Mouse (Mus musculus): ENCODE results near the gene Cbx2.

DNA sequence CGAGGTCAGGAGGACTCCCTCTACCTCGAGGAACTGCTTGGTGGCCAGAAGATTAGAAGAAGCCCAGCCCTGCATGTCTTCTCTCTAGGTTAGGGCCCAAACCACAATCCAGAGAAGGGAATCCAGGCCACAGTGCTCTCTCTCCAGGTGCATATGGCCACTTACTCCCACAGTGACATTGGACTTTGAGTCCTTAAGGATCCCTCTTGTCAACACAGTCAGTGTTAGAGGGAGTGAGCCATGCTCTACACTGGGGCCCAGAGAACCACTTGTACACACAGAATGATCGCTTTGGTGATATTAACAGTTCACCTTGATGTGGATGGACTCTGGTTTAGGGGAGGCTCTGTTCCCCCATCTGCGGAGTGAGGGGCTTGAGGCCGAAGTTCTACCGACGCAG, 49.5 kb downstream of the Cbx2 start:
- TF ChIP-seq CTCF (IDR thresholded peaks at IDR 0.05; ENCODE audit: control insufficient read depth, insufficient read depth, insufficient read length) (no peak), MAX (IDR thresholded peaks at IDR 0.05) (no peak), USF1 (IDR thresholded peaks at IDR 0.05; ENCODE audit: low read depth) (no peak), FOSL1 (IDR thresholded peaks at IDR 0.05; ENCODE audit: insufficient read depth, low read length, poor library complexity, severe bottlenecking) (no peak), MYOD1 (IDR thresholded peaks at IDR 0.05; ENCODE audit: control insufficient read depth, insufficient read length, low read depth) (no peak), MYOG (IDR thresholded peaks at IDR 0.05; ENCODE audit: control insufficient read depth, extremely low read depth, insufficient read length) (no peak), CEBPB (IDR thresholded peaks at IDR 0.05; ENCODE audit: low read depth) (no peak)
